Mouse (Mus musculus) G1E (cell line): ENCODE results near the gene Gm28308. TPM values are rescaled to one million over a fixed set of nuclear protein-coding genes. Genes with fewer than 3 reads are reported as not detected.

Experiments
- ATAC-seq: 2 replicates; pipeline ENCODE4 v1.8.0; 2016; ENCODE audit warnings: mild to moderate bottlenecking; ENCODE audit not compliant: insufficient number of reproducible peaks, poor library complexity, low FRiP score, severe bottlenecking; ENCODE audit errors: extremely low read depth
- DNase-seq: peaks from one replicate; pipeline ENCODE4 v3.0.0; 2012; ENCODE audit warnings: low spot score
- H3K27me3 ChIP-seq: 2 replicates; pipeline ENCODE4 v1.6.1; 2012; ENCODE audit warnings: mild to moderate bottlenecking, low read length, inconsistent platforms; ENCODE audit not compliant: insufficient read depth
- H3K36me3 ChIP-seq: replicated peaks from 2 replicates; pipeline ENCODE3; 2012; ENCODE audit warnings: mild to moderate bottlenecking, inconsistent platforms
- H3K4me1 ChIP-seq: 2 replicates; pipeline ENCODE4 v1.6.1; 2012; ENCODE audit warnings: low read depth, low read length, inconsistent platforms, mixed read lengths; ENCODE audit not compliant: insufficient read depth
- H3K4me3 ChIP-seq: 2 replicates; pipeline ENCODE4 v1.5.1; 2012; ENCODE audit warnings: low read depth, mild to moderate bottlenecking, inconsistent platforms, low read length, moderate library complexity, mixed read lengths
- H3K9me3 ChIP-seq: replicated peaks from 2 replicates; pipeline ENCODE4 v1.6.1; 2012; ENCODE audit warnings: inconsistent platforms
- CTCF ChIP-seq: IDR thresholded peaks from 2 replicates; pipeline ENCODE4 v1.5.1; 2012; ENCODE audit warnings: low read depth, low read length, inconsistent platforms, mixed read lengths
- GATA1 ChIP-seq: IDR thresholded peaks from 2 replicates; pipeline ENCODE4 v1.6.1; 2012; ENCODE audit warnings: borderline replicate concordance, low read length, inconsistent platforms, mixed read lengths
- GATA2 ChIP-seq: IDR thresholded peaks from 2 replicates; pipeline ENCODE4 v1.6.1; 2012; ENCODE audit warnings: low read depth, low read length, inconsistent platforms, borderline replicate concordance
- POLR2AphosphoS5 ChIP-seq: IDR thresholded peaks from 2 replicates; pipeline ENCODE4 v1.6.1; 2012; ENCODE audit warnings: low read depth, low read length, inconsistent platforms; ENCODE audit not compliant: insufficient replicate concordance
- TAL1 ChIP-seq: conservative IDR thresholded peaks from 2 replicates; pipeline ENCODE4 v1.6.1; 2012; ENCODE audit warnings: low read depth, low read length, inconsistent platforms, mixed read lengths
- polyA plus RNA-seq: library from polyadenylated mRNA; stranded (reverse); fragments of >175 nt; gene quantifications from 2 replicates; pipeline ENCODE4 v1.2.3, GENCODE M21; 2012
- total RNA-seq, 2 experiments: library from RNA; stranded (forward) in 1 of 2; stranded (reverse) in 1 of 2; fragments of 200-1000 nt in 1 of 2; fragments of >200 nt in 1 of 2; fragmentation: Nextera tagmentation in 1 of 2; gene quantifications; 2 replicates each; pipeline ENCODE4 v1.2.3; 2014 to 2017

The Gm28308 gene
- total and polyA plus RNA-seq, 3 experiments, result not detected

DNA sequence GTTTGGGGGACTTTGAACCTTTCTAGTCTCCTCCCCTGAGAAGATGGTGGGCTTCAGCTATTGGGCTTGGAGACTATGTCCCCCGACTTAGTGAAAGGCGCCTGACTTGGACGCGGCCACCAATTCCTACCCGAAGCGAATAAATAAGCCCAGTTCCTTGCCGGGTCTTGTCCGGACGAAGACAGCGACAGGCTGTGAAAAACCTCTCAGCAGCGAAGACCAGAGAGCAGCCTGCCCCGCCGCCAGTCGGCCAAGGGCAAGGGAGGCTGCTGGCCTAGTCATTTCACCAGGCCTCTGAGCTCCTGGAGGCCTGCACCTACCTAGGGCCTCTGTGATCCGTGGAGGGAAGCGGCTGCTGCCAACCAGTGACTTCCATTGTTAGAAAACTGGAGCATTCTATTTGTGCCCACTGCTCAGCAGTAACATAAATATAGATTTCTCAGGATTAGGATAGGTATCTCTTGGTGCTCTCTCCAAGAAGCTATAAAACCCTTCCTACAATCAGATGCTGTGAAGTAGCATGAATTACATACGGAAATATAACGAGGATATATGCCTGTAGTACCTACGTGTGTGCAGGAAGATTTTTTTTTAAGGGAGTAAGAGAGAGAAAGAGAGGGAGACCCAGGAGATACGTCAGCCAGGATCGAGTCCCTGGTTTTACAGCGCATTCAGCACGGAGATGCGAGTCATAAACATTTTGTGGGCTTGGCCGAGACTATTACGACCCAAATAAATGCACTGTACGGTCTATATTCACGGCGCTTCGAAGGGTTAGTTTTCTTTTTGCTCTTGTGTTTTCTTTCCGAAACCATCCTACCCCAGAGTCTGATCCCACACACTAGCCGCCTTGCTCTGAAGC, 7.1 kb upstream of the Gm28308 start:
- H3K27me3 ChIP-seq, result peaks cover 48% of the 10 kb centered on the region
- no peaks in the 10 kb centered on the region for H3K36me3 ChIP-seq

DNA sequence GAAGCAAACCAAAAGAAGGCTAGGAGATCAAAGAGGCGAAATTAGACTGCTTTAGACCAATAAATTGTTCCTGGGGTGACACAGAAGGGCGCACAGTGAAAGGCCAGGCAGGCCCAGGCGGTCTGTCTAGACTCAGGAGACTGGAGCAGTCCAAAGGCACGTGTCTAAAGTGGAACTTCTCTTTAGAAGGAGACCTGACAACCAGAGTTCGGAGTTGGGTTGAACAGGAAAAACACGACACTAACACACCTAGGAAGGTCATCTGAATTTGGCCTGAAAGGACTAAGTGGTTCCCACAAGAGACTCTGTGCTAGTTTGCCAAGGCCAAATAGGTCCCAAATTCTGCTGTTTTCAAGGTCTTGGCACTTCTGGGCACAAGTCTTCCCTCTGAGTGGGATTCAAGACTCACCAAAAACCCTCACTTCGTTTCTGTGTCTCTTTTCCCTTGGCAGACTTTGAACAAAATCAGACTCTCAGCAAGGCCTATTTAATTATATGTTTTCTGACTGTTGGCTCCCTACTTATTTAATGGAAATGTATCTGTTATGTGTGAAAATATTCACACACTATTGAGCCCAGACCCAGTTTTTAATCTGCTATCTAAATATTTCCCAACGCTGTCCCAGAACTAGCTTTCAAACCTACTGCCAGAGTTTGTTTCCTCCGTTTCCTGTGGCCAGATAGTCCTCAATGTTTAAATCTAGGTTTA, 6.2 kb upstream of the Gm28308 start:
- TF ChIP-seq TAL1 (no peak), GATA2 (no peak)
- DNase-seq, result no peak
- Histone ChIP-seq H3K27me3 (peaks cover 42% of the 10 kb centered on the region), H3K4me3 (no peak overlapping the region), H3K36me3 (no peaks in the 10 kb centered on the region), H3K4me1 (peaks cover 10% of the 10 kb centered on the region), H3K9me3 (peaks cover 9% of the 10 kb centered on the region)
- no peak for ATAC-seq

More for the DNA sequence above, 7.1 kb upstream of the Gm28308 start:
- Histone ChIP-seq H3K4me1 (peaks cover 10% of the 10 kb centered on the region), H3K9me3 (peaks cover 9% of the 10 kb centered on the region), H3K4me3 (no peak overlapping the region)
- TF ChIP-seq POLR2AphosphoS5 (no peak), GATA1 (no peak)
- ATAC-seq (no peak), DNase-seq (no peak)

DNA sequence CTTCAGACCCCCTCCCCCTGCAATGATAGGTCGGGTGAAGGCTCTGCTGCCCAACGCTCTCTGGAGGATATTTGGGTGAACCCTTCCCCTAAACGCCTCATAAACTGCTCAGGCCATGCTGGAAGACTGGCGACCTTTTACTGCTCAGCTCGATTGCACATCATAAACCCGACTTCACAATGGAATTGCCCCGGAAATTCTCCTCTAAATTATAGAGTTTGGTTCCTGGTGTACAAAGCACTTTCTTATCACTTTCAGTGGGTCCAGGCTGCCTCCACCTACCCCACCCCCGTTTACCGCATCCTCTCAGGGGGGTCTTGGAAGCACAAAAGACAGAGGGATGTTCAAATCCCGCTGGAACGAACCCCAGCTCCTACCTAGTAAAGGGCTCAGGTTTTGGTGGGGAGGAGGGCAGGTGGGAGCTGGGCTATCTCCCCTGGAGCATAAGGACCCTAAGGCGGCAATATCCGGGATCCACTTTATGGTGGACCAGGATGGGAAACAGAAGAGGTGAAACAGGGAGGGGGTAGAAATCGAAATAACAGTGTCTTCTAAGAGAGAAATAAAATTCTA, 5.6 kb upstream of the Gm28308 start:
- no peak for TF ChIP-seq CTCF
- TF ChIP-seq TAL1, result no peak
- TF ChIP-seq GATA2, result no peak
- TF ChIP-seq POLR2AphosphoS5, result no peak
- TF ChIP-seq GATA1, result no peak
- H3K27me3 ChIP-seq, result peaks cover 36% of the 10 kb centered on the region

DNA sequence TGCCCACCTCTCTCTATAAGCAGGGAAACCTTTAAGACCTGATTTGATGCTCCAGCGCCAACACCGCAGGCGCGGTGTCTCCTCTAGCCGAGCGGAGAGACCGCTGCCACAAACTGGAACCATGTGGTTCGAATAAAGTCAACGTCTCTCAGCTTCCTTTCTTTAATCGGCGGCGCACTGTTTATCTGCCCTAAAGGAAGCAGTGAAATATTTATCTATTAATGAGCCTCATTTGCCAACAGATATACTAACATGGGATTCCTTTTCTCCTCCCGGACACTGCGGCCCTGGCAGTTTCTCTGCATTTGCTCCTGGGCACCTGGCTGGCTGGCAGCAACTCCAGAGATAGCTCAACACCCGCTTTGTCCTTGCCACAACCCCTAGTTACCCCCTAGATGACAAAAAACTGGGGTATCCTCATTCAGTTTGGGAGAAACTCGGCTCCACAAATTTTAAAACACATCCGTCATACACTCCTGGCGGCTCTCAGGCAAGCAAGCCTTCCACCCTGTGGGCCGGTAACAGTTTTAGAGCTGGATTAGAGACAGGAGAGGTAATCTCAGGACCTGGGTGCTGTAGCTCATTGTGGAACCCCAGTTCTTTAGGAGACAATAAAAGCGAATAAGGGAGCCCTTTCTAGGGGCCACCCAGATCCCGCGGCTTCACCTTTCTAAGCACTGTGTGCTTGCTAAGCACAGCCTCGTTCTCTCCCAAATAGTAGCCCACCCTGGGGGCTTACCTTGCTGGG, 4.9 kb upstream of the Gm28308 start:
- Histone ChIP-seq H3K36me3 (no peaks in the 10 kb centered on the region), H3K9me3 (peaks cover 9% of the 10 kb centered on the region), H3K4me1 (peaks cover 10% of the 10 kb centered on the region), H3K27me3 (peaks cover 42% of the 10 kb centered on the region), H3K4me3 (no peak overlapping the region)
- no peak for ATAC-seq
- TF ChIP-seq CTCF (no peak), GATA1 (no peak), TAL1 (no peak), POLR2AphosphoS5 (no peak), GATA2 (no peak)
- DNase-seq, result no peak

More for the DNA sequence above, 5.6 kb upstream of the Gm28308 start:
- Histone ChIP-seq H3K4me1 (peaks cover 10% of the 10 kb centered on the region), H3K36me3 (no peaks in the 10 kb centered on the region), H3K9me3 (peaks cover 9% of the 10 kb centered on the region), H3K4me3 (no peak overlapping the region)
- ATAC-seq (no peak), DNase-seq (no peak)

DNA sequence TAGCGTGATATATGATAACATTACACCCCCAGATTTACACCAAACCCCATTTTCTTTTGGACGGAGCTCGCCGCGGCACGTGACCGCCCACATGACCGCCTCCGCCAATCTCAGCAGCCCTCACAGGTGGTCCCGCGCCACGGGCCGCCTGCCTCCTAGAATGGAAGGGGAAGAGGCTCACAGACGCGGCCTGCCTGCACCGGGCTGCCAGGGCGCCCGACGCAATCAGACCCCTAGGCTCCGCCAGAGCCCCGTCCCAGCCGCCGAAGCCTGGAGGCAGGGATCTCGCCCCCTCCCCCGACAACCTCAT, 4.3 kb upstream of the Gm28308 start:
- ATAC-seq, result no peak
- no peak overlapping the region for H3K4me3 ChIP-seq
- H3K27me3 ChIP-seq, result peaks cover 44% of the 10 kb centered on the region
- peaks cover 9% of the 10 kb centered on the region for H3K9me3 ChIP-seq
- DNase-seq, result no peak
- H3K36me3 ChIP-seq, result no peaks in the 10 kb centered on the region
- H3K4me1 ChIP-seq, result peaks cover 10% of the 10 kb centered on the region
- TF ChIP-seq TAL1, result no peak
- no peak for TF ChIP-seq POLR2AphosphoS5
- no peak for TF ChIP-seq GATA2
- no peak for TF ChIP-seq GATA1
- TF ChIP-seq CTCF, result no peak
